Mouse (Mus musculus): ENCODE data around the gene Mutyh.
"Not testable (repeated sequence)": the region's sequence is repeated elsewhere in the genome, so short reads cannot be mapped to it uniquely, and the experiment has no call there.

Gene Mutyh

DNA sequence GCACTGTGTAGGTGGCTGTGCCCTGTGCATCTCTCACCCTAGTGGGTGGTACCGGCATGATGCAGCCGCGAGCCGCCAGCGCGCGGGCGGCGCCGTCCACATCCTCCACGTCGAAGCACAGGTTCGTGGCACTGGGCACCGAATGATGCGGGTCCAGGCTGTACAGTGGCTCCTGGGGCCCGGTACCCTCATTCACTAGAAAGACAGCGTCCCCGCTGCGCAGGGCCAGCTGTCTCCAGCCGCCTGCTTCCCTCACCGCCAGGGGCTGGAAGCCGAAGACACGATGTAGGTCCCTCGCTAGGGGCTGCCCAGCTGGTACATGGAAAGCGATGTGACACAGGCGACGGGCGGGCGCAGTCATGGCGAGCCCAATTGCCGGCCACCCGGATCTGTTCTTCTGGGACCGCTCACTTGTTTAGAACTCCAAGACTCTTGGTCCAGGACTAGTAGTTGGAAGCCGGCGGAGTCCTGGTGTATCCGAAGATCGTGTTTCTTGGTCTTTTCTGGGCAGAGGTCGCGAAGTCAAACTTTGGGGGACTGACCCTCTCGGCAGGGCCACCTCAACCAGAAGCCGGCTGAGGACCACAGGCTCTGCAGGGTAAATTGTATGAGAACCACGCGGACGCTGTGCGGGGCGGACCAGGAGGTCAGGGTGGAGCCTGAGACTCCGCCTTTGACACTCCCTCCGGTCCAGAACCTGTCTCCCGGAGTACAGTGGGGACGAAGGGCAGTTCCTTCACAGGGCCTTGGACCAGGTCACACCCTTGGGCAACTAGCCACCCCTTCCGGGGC is 13.6 kb downstream of the Mutyh start:
- in situ Hi-C loops (cut with MseI, MboI): no loop called here

DNA sequence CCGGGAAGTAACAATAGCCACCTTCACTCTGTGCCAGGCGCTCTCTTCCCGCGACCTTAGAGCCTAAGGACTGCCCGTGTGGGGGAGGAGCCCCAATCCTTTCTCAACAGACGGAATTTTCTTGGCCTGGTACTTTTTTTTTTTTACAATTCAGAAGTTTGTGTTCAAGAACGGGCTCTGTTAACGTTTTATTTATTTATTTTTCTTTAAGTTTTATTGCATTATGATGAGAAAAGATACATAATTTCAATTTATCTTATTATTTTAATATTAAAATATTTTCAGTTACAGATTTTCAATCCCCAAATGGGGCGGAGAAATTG is 14.1 kb downstream of the Mutyh start, which contains the start of gene Hpdl:
TSS of gene Hpdl (minus strand) at position 14 of the 323 bp plus-strand sequence.
- in situ Hi-C loops (cut with MseI, MboI): no loop called here

DNA sequence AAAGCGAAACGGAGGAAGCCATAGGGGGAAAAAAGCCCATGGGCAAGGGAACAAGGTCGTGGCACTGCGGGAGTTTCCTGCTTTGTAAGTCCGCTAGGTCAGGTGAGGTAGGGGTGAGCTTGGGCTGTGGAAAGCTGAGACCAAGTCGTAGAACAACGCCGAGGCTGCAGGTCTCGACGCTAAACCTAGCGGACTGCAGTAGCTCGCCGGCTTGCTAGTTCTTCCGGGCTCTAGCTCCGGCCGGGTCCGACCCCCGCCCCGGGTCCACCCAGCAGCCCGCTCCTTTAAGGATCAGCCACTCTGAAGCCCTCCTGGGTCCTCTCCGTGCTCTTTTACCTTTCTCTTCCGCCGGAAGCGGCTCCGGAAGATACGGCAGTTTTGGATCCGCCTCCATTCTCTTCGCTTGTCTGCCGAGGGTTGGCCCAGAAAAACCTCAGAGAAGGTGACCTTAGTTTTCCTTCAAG is 17.1 kb downstream of the Mutyh start:
- in situ Hi-C loops (cut with MseI, MboI): loop anchor here in 1 of 2 experiments (5.0 kb wide), 1 partner anchor 168 kb away; the partner anchor contains the start of gene Urod

DNA sequence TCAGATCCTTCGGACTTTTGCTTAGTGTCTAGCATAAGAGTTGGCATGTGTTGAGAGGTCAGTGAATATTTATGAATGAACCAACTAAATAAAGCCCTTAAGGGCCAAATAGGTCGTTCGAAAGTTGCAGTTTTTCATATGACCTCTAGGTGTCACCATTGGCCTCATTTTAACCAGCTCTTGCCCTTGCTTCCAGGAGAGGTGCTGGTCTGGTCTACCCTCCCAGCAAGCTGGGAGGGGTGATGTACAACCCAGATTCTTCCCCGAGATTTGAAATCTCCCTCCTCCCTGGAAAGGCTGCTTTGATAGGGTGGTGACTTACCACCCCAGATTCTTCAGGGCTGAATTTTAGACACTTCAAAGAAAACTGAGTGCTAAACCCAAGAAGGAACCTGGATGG is 20.3 kb downstream of the Mutyh start:
- in situ Hi-C loops (cut with MseI, MboI): loop anchor here in 1 of 2 experiments (5.0 kb wide), 1 partner anchor 164 kb away; the partner anchor contains the start of gene Urod

DNA sequence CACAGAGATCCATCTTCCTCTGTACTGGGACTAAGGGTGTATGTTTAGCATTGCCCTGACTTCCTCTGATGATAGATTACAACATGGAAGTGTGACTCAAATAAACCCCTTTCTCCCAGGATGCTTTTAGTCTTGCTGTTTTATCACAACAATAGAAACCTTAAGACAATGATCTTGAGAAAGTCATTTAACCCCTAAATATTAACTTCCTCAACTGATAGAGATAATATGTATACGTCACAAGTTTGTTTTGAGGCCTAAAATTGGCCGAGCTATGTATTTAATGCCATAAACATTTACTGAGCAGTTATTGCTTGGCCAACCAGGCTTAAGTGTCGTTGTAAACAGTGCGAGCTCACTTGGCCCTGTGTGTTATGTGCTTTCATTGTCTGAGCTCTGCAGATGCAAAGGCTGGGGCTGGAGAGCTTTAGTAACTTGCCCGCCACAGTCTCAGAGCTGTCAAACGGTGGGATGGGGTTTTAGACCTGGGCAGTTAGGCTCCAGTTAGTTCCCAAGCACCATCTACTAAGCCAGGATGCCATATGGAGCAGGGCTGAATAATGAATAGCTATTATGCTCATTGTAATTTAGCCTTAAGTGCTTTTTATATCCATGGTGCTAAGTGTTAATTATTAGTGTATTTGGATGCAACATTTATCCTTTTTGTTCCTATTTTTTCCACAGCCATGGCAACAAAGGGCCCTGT is 22.0 kb downstream of the Mutyh start:
- in situ Hi-C loops (cut with MseI, MboI): loop anchor here (5.0 to 10.0 kb wide), 2 partner anchors 145 to 163 kb away; partner anchors contain the start of gene Urod (in 2 of the 2)

DNA sequence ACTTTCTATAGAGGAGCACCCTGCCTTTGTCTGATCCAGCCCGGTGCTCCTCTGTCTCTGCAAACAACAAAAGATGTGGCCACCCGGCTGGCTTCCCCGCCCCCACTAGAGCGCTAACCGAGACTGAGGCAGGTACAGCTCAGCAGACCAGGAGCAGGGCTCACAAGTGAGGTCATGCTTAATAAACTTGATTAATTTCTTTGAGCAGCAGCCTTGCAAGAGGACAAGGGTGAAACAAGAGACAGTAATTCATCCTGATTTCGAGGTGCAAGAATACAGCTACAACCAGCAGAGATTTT is 22.5 kb downstream of the Mutyh start:
- in situ Hi-C loops (cut with MseI, MboI): loop anchor here (5.0 to 10.0 kb wide), 2 partner anchors 145 to 162 kb away; partner anchors contain the start of gene Urod (in 1 of the 2)

DNA sequence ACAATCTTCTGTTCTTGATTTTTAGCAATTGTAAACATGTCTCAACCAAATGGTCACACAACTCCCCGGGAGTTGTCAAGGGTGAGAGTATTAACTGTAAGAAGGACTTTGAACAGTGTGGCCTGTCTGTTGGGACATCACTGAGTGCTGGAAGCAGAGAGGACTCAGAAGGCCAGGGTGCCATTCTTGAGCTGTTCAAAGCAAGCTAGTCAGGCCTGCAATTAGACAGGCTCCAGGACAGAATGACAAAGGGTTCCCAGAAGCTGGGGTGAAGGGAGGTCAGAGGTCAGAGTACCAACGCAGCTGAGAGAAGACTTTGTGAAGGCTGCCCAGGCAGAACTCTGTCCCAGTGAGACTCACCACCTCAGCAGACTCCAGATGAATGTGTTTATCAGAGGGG is 31.5 kb downstream of the Mutyh start:
- in situ Hi-C loops (cut with MseI, MboI): loop anchor here in 1 of 2 experiments (10.0 kb wide), 1 partner anchor 136 kb away; no protein-coding TSS in a partner anchor

DNA sequence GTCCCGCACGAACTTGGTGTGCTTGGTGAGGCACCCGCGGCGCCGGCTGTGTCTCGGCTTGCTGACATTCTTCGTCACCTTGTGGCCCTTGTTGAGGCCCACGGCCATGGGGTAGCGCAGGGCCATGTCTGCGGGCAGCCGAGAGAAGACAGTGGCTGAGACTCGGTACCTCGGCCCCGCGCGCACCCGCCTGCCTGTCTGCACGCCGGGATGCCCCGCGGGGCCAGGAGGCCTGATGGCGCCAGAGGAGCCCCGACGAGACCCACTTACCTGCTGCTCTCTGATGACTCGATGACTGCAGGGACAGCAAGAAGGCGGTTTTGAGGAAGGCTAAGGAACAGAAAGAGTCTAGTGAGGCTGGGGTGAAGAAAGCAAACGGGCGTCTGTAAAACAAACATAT is 32.6 kb downstream of the Mutyh start:
- in situ Hi-C loops (cut with MseI, MboI): not testable (repeated sequence)

DNA sequence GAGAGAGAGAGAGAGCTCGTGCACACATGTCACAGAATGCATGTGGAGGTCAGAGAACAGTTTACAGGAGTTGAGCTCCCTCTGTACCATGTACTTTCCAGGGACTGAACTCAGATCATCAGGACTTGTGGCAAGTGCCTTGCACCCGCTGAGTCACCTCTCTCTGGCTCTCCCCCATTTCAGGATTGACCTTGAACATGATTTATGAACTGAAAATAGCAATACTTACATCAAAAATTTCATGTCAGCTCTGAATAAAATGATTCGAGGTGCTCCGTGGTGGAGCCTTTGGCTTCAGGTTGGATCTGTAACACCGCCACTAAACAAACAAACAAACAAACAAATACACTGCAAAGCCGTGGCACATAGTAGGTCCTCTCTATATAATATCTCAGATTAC is 33.3 kb downstream of the Mutyh start:
- in situ Hi-C loops (cut with MseI, MboI): no loop called here

DNA sequence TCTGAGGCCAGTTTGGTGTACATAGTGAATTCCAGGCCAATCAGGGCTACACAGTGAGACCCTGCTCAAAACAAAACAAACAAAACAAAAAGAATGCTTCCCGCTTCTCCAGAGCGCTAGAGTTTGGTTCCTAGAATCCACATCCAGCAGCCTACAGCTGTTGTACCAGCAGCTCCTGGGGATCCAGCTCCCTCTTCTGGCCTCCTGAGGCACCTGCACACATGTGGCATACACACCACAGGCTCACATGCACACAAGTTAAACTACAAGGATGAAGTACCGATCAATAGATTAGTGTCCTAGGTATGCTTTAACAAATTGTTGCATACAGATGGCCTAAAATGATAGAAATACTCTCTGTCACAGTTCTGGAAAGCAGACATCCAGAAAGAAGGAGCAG is 36.8 kb downstream of the Mutyh start:
- in situ Hi-C loops (cut with MseI, MboI): no loop called here

DNA sequence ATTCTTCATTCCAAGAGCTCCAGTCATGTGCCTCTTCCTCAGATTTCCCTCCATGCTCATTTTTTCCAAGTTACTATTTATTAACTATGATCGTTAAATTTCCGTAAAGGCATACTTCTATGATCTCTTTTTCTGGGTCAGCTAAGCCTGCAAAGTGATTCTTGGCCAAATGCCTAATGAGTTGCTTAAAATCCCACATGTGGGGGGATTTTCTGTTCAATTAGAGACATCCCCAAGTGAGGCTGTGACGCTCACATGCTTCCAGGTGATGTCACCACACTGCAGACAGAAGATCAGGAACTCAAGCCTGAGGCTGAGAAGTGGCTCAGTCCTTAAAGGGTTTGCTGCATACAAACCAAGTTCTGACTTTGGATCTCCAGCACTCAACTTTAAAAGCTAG is 42.4 kb downstream of the Mutyh start:
- in situ Hi-C loops (cut with MseI, MboI): no loop called here

DNA sequence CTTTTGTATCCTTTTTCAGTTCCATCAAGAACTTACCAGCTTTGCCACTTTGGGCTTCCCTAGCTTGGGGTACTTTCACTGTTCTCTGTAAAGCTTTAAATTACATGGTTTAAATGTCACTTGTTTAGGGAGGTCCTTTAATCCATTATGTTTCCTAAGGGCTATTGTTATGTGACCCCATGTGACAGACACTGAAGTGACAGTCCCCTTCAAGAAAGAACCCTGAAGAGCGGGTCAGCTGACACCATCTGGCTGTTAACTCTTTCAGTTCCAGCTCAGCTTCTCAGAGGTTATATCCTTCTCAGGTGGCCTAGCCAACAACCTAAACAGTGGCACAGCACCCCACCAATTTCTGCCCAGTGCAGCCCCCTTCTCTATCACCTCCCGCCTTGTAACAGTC is 46.8 kb downstream of the Mutyh start:
- in situ Hi-C loops (cut with MseI, MboI): no loop called here

DNA sequence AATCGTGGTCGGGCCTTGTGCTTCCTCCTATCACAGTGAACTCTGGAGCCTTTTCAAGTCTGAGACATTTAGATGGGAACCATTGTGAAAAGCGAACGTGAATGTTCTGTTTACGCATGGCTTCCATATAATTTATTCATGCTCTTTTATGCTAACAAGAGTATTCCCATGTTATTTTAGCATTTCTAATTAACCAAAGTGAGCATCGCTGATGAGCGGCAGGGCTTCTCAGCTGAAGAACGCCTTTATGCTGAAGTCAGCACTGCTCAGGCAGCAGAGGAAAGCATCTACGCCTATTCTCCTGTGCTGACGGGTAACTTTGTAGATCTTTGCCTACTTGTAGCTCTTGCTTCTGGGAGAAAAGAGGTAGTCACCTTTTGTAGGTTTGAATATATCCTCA is 49.7 kb downstream of the Mutyh start:
- in situ Hi-C loops (cut with MseI, MboI): no loop called here

DNA sequence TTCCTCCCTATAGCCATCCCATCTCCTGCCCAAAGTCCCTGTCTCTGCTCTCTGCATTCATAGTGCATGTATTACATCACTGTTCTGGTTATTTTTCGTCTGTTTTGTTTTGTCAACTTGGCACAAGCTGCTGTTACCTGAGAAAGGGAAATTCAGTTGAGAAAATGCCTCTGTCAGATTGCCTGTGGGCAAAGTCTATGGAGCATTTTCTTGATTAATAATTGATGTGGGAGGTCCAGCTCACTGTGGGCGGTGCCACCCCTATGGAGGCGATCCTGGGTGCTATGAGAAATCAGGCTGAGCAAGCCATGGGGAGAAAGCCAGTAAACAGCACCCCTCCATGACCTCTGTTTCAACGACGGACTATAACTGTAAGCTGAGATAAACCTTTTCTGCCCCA is 52.2 kb downstream of the Mutyh start:
- in situ Hi-C loops (cut with MseI, MboI): no loop called here

DNA sequence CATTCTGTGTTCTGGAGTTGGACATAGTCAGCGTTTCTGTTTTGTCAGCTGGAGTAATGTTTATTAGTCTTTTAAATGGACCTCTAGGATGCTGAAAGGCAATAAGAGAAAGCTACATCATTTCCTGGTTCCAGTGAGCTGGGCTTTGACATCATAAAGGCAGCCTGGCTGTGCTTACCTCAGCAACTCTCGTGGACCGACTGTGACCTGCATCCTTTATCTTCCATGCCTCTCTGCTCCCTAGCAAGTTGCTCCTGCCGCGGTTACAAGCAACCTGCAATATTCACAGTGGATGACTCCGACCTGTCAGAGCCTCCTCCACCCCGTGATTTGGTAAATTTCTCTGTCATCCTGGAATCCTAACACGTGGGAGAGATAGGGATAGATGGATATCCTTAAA is 54.5 kb downstream of the Mutyh start:
- in situ Hi-C loops (cut with MseI, MboI): no loop called here

Data from mouse trophoblast stem cell (cell line).